Mouse (Mus musculus): ENCODE measurements around the gene Wdfy4. TPM values are rescaled to one million over a fixed set of nuclear protein-coding genes. Genes with fewer than 3 reads are reported as not detected.
A peak's percentile ranks its signal among the peaks of the same experiment; 100 is the strongest.

The Wdfy4 gene
- total and polyA plus RNA-seq, 3 experiments, result 27.0 to 34.8 (median 30.9) TPM

GRCm38 (mm10) chr14:33078110-33078509, 107.2 kb downstream of the Wdfy4 start:
- Histone ChIP-seq H3K4me3 (ENCODE audit: control insufficient read depth in 1 of 2, insufficient read depth in 1 of 2, low read depth in 2 of 2, low read length in 2 of 2) (no peak overlapping the region), H3K27me3 (ENCODE audit: control insufficient read depth in 1 of 2, insufficient read depth in 2 of 2, low read length in 2 of 2) (no peaks in the 10 kb centered on the region), H3K9ac (ENCODE audit: control insufficient read depth, low read depth, low read length, poor library complexity, severe bottlenecking) (no peak overlapping the region), H3K4me1 (ENCODE audit: control insufficient read depth in 1 of 2, insufficient read depth in 2 of 2, low read length in 2 of 2) (peaks cover 6 to 8% of the 10 kb centered on the region in 2 experiments), H3K9me3 (replicated peaks; ENCODE audit: insufficient read depth, low read length) (no peaks in the 10 kb centered on the region), H3K79me2 (ENCODE audit: control insufficient read depth, insufficient read depth, low read length, poor library complexity) (no peaks in the 10 kb centered on the region), H3K27ac (ENCODE audit: control insufficient read depth, low read depth, low read length) (no peak overlapping the region), H3K36me3 (ENCODE audit: control insufficient read depth in 1 of 2, insufficient read depth in 2 of 2, low read length in 2 of 2) (peaks cover 0 to 10% of the 10 kb centered on the region in 2 experiments; a peak in 3 of 4 replicates)
- no peak for DNase-seq (ENCODE audit: low read depth, low spot score)
- TF ChIP-seq E2F4 (IDR thresholded peaks at IDR 0.05; ENCODE audit: borderline replicate concordance, low read depth, low read length) (no peak), CHD2 (IDR thresholded peaks at IDR 0.05; ENCODE audit: low read length) (no peak), TBP (IDR thresholded peaks at IDR 0.05; ENCODE audit: low read depth, low read length) (no peak)

GRCm38 (mm10) chr14:33073355-33073754, 112.0 kb downstream of the Wdfy4 start:
- DNase-seq (ENCODE audit: low read depth, low spot score), result peak; percentile 55
- Histone ChIP-seq H3K9me3 (replicated peaks; ENCODE audit: insufficient read depth, low read length) (no peaks in the 10 kb centered on the region), H3K27me3 (ENCODE audit: control insufficient read depth in 1 of 2, insufficient read depth in 2 of 2, low read length in 2 of 2) (no peaks in the 10 kb centered on the region), H3K9ac (ENCODE audit: control insufficient read depth, low read depth, low read length, poor library complexity, severe bottlenecking) (no peak overlapping the region), H3K27ac (ENCODE audit: control insufficient read depth, low read depth, low read length) (no peak overlapping the region), H3K36me3 (ENCODE audit: control insufficient read depth in 1 of 2, insufficient read depth in 2 of 2, low read length in 2 of 2) (peaks cover 0 to 10% of the 10 kb centered on the region in 2 experiments; a peak in 2 of 4 replicates), H3K4me1 (ENCODE audit: control insufficient read depth in 1 of 2, insufficient read depth in 2 of 2, low read length in 2 of 2) (peaks cover 11 to 12% of the 10 kb centered on the region in 2 experiments), H3K4me3 (ENCODE audit: control insufficient read depth in 1 of 2, insufficient read depth in 1 of 2, low read depth in 2 of 2, low read length in 2 of 2) (no peak overlapping the region), H3K79me2 (ENCODE audit: control insufficient read depth, insufficient read depth, low read length, poor library complexity) (no peaks in the 10 kb centered on the region)
- TF ChIP-seq GABPA (IDR thresholded peaks at IDR 0.05; ENCODE audit: low read depth, low read length) (no peak), UBTF (IDR thresholded peaks at IDR 0.05; ENCODE audit: borderline replicate concordance, insufficient read depth, low read depth, low read length) (no peak), RAD21 (IDR thresholded peaks at IDR 0.05; ENCODE audit: low read depth, low read length) (no peak), TCF12 (IDR thresholded peaks at IDR 0.05; ENCODE audit: low read depth, low read length) (0 out of 2 replicates have a peak, but pooled peaks have one; percentile 23), ZC3H11A (IDR thresholded peaks at IDR 0.05; ENCODE audit: low read depth, low read length) (no peak), CTCF (IDR thresholded peaks at IDR 0.05 in 2 of 3, conservative IDR thresholded peaks at IDR 0.05 in 1 of 3; ENCODE audit: control insufficient read depth in 1 of 3, insufficient read depth in 1 of 3, low read depth in 2 of 3, low read length in 3 of 3, poor library complexity in 1 of 3, severe bottlenecking in 1 of 3) (no peak), MAFK (IDR thresholded peaks at IDR 0.05; ENCODE audit: borderline replicate concordance, low read depth, low read length) (no peak), MAX (IDR thresholded peaks at IDR 0.05; ENCODE audit: low read length) (no peak), ELF1 (IDR thresholded peaks at IDR 0.05; ENCODE audit: low read depth, low read length) (no peak), EP300 (IDR thresholded peaks at IDR 0.05; ENCODE audit: low read depth in 1 of 2, low read length in 2 of 2) (peak; percentile 52 to 68), JUND (IDR thresholded peaks at IDR 0.05; ENCODE audit: low read depth, low read length) (no peak), MEF2A (IDR thresholded peaks at IDR 0.05; ENCODE audit: extremely low read depth, insufficient replicate concordance, low read depth, low read length, poor library complexity, severe bottlenecking) (no peak), KAT2A (conservative IDR thresholded peaks at IDR 0.05; ENCODE audit: low read depth, low read length) (no peak), NELFE (IDR thresholded peaks at IDR 0.05; ENCODE audit: low read depth, low read length) (no peak), POLR2AphosphoS5 (IDR thresholded peaks at IDR 0.05; ENCODE audit: borderline replicate concordance, low read depth, low read length) (no peak), CHD2 (IDR thresholded peaks at IDR 0.05; ENCODE audit: low read length) (no peak), ZNF384 (IDR thresholded peaks at IDR 0.05; ENCODE audit: low read depth, low read length) (peak; percentile 82), USF1 (IDR thresholded peaks at IDR 0.05; ENCODE audit: low read depth, low read length) (no peak), TAL1 (IDR thresholded peaks at IDR 0.05; ENCODE audit: low read length) (no peak), POLR2AphosphoS2 (IDR thresholded peaks at IDR 0.05; ENCODE audit: low read length) (no peak), ZMIZ1 (IDR thresholded peaks at IDR 0.05; ENCODE audit: low read depth, low read length) (no peak), TBP (IDR thresholded peaks at IDR 0.05; ENCODE audit: low read depth, low read length) (no peak), NRF1 (IDR thresholded peaks at IDR 0.05; ENCODE audit: insufficient read depth, low read depth, low read length, poor library complexity, severe bottlenecking) (no peak), MYC (IDR thresholded peaks at IDR 0.05; ENCODE audit: low read depth, low read length) (no peak), CHD1 (IDR thresholded peaks at IDR 0.05; ENCODE audit: low read depth, low read length) (no peak), GATA1 (IDR thresholded peaks at IDR 0.05; ENCODE audit: low read depth, low read length) (peak; percentile 82), SIN3A (IDR thresholded peaks at IDR 0.05; ENCODE audit: low read length) (no peak), E2F4 (IDR thresholded peaks at IDR 0.05; ENCODE audit: borderline replicate concordance, low read depth, low read length) (no peak), BHLHE40 (IDR thresholded peaks at IDR 0.05; ENCODE audit: borderline replicate concordance, low read depth, low read length) (no peak), MAZ (IDR thresholded peaks at IDR 0.05; ENCODE audit: low read depth, low read length) (no peak), RCOR1 (IDR thresholded peaks at IDR 0.05; ENCODE audit: low read depth, low read length) (peak; percentile 82)
